Mouse (Mus musculus) brain, embryonic 14.5 days (tissue): ENCODE data around the gene Cdt1.
A peak's percentile ranks its signal among the peaks of the same experiment; 100 is the strongest.

Experiments
- CTCF ChIP-seq: fragments of 200-500 bp; IDR thresholded peaks from 2 replicates; pipeline ENCODE4 v1.5.1; 2012; ENCODE audit warnings: inconsistent platforms, mild to moderate bottlenecking, moderate library complexity, borderline replicate concordance; ENCODE audit not compliant: insufficient read depth, insufficient read length; ENCODE audit errors: extremely low read depth
- POLR2A ChIP-seq: fragments of 200-500 bp; IDR thresholded peaks from 2 replicates; pipeline ENCODE4 v1.6.1; 2012; ENCODE audit warnings: mild to moderate bottlenecking, inconsistent platforms, borderline replicate concordance; ENCODE audit not compliant: poor library complexity, insufficient read depth, insufficient read length, severe bottlenecking; ENCODE audit errors: extremely low read depth

DNA sequence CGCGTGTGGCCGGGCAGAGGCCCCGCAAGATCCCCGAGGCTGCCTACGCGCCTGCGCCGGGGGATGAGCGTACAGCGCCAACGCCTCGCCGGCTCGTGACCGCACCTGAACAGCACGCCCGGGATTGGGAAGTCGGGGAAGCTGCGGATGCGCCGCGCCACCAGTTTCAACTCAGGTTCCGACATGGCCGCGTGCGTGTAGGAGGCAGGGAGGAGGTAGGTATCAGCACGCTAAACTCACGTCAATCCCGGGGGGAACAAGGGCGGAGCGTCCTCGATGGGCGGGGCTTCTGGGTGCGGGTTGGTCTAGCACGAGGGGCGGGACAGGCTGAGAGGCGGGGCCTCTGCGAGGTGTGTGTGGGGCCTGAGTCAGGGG lies 8.8 kb downstream of the Cdt1 start, which contains the start of gene Aprt:
- 0 out of 2 replicates have a peak, but pooled peaks have one; percentile 24 for TF ChIP-seq POLR2A
- TF ChIP-seq CTCF = no peak
